In the genomic region with DNA sequence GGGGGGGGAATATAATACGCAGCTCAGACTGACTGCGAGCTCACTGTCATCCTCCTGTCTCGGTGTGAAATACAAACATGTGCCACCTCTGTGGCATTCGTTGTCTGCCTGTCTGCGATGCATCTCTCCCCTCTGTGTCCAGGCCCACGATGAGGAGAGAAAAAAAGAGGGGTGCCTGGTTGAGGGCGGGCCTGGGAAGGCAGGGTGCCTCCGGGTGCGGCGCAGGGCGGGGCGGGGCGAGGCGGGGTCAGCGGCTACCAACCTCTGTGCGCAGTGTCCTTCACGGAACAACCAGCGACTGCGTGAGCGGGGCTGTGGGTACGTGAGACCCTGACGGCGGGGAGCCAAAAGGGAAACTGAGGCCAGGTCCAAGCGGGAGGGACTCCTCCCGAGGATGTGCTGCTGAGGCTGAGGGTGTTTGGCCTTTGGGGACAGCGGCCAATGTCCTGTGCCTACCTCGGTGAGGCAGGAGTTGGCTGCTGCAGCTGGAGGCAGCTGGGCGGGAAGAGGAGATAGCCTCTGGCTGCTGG, we compare ENCODE assay signal across 8 mouse cellular contexts. TPM values are rescaled to one million over a fixed set of nuclear protein-coding genes. Genes with fewer than 3 reads are reported as not detected.
DNase-seq lines count a peak whose midpoint lies in the region; ATAC-seq lines count a peak whose summit lies in the region.

A gene (plus strand): TSS at position 266 of the 530 bp plus-strand sequence.
A gene (minus strand): TSS at position 461 of the 530 bp plus-strand sequence.

- H3K4me1 ChIP-seq in heart, embryonic 16.5 days (ENCODE audit: control insufficient read depth, insufficient read depth, low read length) = peaks cover 8% of the 10 kb centered on the region; the same call in 1 of the 2 replicates

- H3K4me3 ChIP-seq in heart, embryonic 16.5 days (ENCODE audit: low read length) = peak within 1 kb of the TSS; percentile 57

- peak; percentile 21 for DNase-seq in left cerebral cortex, postnatal 4 days
- no peak for DNase-seq in left cerebral cortex, adult 11 months (ENCODE audit: low spot score)
- DNase-seq in kidney, postnatal 14 days = peak; percentile 70
- DNase-seq in spleen, postnatal 14 days (ENCODE audit: low spot score in 2 of 2) = peak; percentile 76 to 79

- peak; percentile 73 for ATAC-seq in erythroblast, adult 5-6 weeks (replicated peaks; ENCODE audit: low FRiP score, poor library complexity, severe bottlenecking)
- peak; percentile 58 for ATAC-seq in heart, embryonic 16.5 days (replicated peaks; ENCODE audit: extremely low read depth, insufficient read depth, low FRiP score)
- ATAC-seq in megakaryocyte, adult 5-6 weeks (ENCODE audit: poor library complexity, severe bottlenecking) = peak; percentile 68
- no peak for ATAC-seq in frontal cortex, adult (ENCODE audit: low TSS enrichment)

- H3K9me3 ChIP-seq in heart, embryonic 16.5 days (replicated peaks; ENCODE audit: control insufficient read depth, low read length) = no peaks in the 10 kb centered on the region

- peak within 1 kb of the TSS; percentile 95 for H3K4me2 ChIP-seq in heart, embryonic 16.5 days (ENCODE audit: low read depth, low read length)

- intact Hi-C loops in left cerebral cortex, postnatal 4 days (cut with DNase I) = no loop called here

- WGBS in heart, embryonic 16.5 days = 2% methylated on average over 27 of the region's 28 CpGs

- no peaks in the 10 kb centered on the region for H3K36me3 ChIP-seq in heart, embryonic 16.5 days (ENCODE audit: control insufficient read depth, insufficient read depth)

- peak within 1 kb of the TSS; percentile 33 for H3K27ac ChIP-seq in heart, embryonic 16.5 days (ENCODE audit: low read length)

- H3K9ac ChIP-seq in heart, embryonic 16.5 days (ENCODE audit: low read length) = peak within 1 kb of the TSS; percentile 69

- no peaks in the 10 kb centered on the region for H3K27me3 ChIP-seq in heart, embryonic 16.5 days (ENCODE audit: control insufficient read depth, insufficient read depth, low read length)

RNA-seq across cellular contexts. Expression of the first gene that starts in this region (rescaled TPM):
- total RNA-seq in left cerebral cortex, postnatal 4 days (2021) = 1 to 10 TPM; 2.9 to 3.8 TPM
- 51.5 and 85.9 TPM in 2 replicates for total RNA-seq in erythroblast, adult 5-6 weeks (2015; ENCODE audit: low replicate concordance)
- 51.9 and 74.4 TPM in 2 replicates for total RNA-seq in erythroblast, adult 5-6 weeks (2017; ENCODE audit: low replicate concordance)
- polyA plus RNA-seq in heart, embryonic 16.5 days (2015; fragmentation: Nextera tagmentation; extraction: Ambion mirVana) = 182 and 185 TPM in 2 replicates
- total RNA-seq in megakaryocyte, adult 5-6 weeks (2015) = 184 and 209 TPM in 2 replicates
- total RNA-seq in megakaryocyte, adult 5-6 weeks (2017) = 112 and 119 TPM in 2 replicates

RNA-seq across cellular contexts. Expression of the second gene that starts in this region (rescaled TPM):
- 10 to 100 TPM; 31.1 to 34.7 TPM for total RNA-seq in left cerebral cortex, postnatal 4 days (2021)
- total RNA-seq in erythroblast, adult 5-6 weeks (2015; ENCODE audit: low replicate concordance) = 0.38 TPM in 1 of 2 replicates, not detected in the other
- total RNA-seq in erythroblast, adult 5-6 weeks (2017; ENCODE audit: low replicate concordance) = 3.1 and 4.3 TPM in 2 replicates
- polyA plus RNA-seq in heart, embryonic 16.5 days (2015; fragmentation: Nextera tagmentation; extraction: Ambion mirVana) = 32.9 and 34.6 TPM in 2 replicates
- total RNA-seq in megakaryocyte, adult 5-6 weeks (2015) = 4.3 and 5.2 TPM in 2 replicates
- total RNA-seq in megakaryocyte, adult 5-6 weeks (2017) = 7.0 and 8.0 TPM in 2 replicates

Comparison
In these comparisons a context has a peak if more than half of its experiments do, and no peak if none do; other contexts are left out.
1. RNA of the first gene that starts in this region (total RNA-seq): 112 to 209 TPM in megakaryocyte, adult 5-6 weeks and 51.5 to 85.9 TPM in erythroblast, adult 5-6 weeks; 2.9 to 3.8 TPM in left cerebral cortex, postnatal 4 days; every median in the first group is over 10 times any median in the second.